Mouse (Mus musculus) adrenal gland, adult 2 months (tissue): ENCODE results near the gene Tcp10b. TPM values are rescaled to one million over a fixed set of nuclear protein-coding genes. Genes with fewer than 3 reads are reported as not detected.

Experiments used
- polyA plus RNA-seq: library from polyadenylated mRNA; depleted of rRNA; stranded (reverse); fragments of >200 nt; gene quantifications from 2 replicates; pipeline ENCODE4 v1.2.3, GENCODE M21; 2012; rRNA removed
- total RNA-seq, 2 experiments: library from RNA; stranded (reverse); gene quantifications; 2 replicates each; pipeline ENCODE4 v1.2.3; 2021

Tcp10b gene
- total and polyA plus RNA-seq, 3 experiments: 0.09 to 0.72 (median 0.24) TPM

Other genes starting within 250 kb of the Tcp10b start
- gene Mas1, start 193.0 kb upstream of the Tcp10b start, total RNA-seq: not detected
- gene Mas1, start 193.0 kb upstream of the Tcp10b start, polyA plus RNA-seq: not detected in 2 replicates
- gene Mrgprh, start 185.1 kb upstream of the Tcp10b start, total RNA-seq: under 1 TPM in 1 of 2 experiments, not detected in 1; 0.21 TPM
- gene Mrgprh, start 185.1 kb upstream of the Tcp10b start, polyA plus RNA-seq: 0.11 TPM in 1 of 2 replicates, not detected in the other
- gene Pnldc1, start 150.9 kb upstream of the Tcp10b start, total RNA-seq: 1 to 10 TPM; 4.6 TPM
- 1.5 and 2.8 TPM in 2 replicates for gene Pnldc1, start 150.9 kb upstream of the Tcp10b start, polyA plus RNA-seq
- 100 to 1,000 TPM; 208 to 230 TPM for gene Tcp1, start 145.4 kb upstream of the Tcp10b start, total RNA-seq
- gene Tcp1, start 145.4 kb upstream of the Tcp10b start, polyA plus RNA-seq: 27.8 and 34.9 TPM in 2 replicates
- 10 to 100 TPM; 59.6 to 81.3 TPM for gene Mrpl18, start 144.8 kb upstream of the Tcp10b start, total RNA-seq
- 24.1 and 26.7 TPM in 2 replicates for gene Mrpl18, start 144.8 kb upstream of the Tcp10b start, polyA plus RNA-seq
- 1 to 10 TPM; 2.4 to 6.4 TPM for gene Acat3, start 120.5 kb upstream of the Tcp10b start, total RNA-seq
- gene Acat3, start 120.5 kb upstream of the Tcp10b start, polyA plus RNA-seq: 0.15 and 0.33 TPM in 2 replicates
- 100 to 1,000 TPM; 108 to 139 TPM for gene Acat2, start 100.4 kb upstream of the Tcp10b start, total RNA-seq
- 19.4 and 20.3 TPM in 2 replicates for gene Acat2, start 100.4 kb upstream of the Tcp10b start, polyA plus RNA-seq
- gene Wtap, start 66.9 kb upstream of the Tcp10b start, total RNA-seq: 10 to 100 TPM; 54.5 to 60.2 TPM
- 12.2 and 12.8 TPM in 2 replicates for gene Wtap, start 66.9 kb upstream of the Tcp10b start, polyA plus RNA-seq
- gene Sod2, start 54.3 kb upstream of the Tcp10b start, total RNA-seq: 100 to 1,000 TPM; 464 to 485 TPM
- gene Sod2, start 54.3 kb upstream of the Tcp10b start, polyA plus RNA-seq: 1,090 and 1,205 TPM in 2 replicates
- 1 to 10 TPM in 1 of 2 experiments, under 1 TPM in 1; 0.26 to 1.2 TPM for gene Gpr31b, start 8.8 kb upstream of the Tcp10b start, total RNA-seq
- gene Gpr31b, start 8.8 kb upstream of the Tcp10b start, polyA plus RNA-seq: 0.51 and 1.2 TPM in 2 replicates
- gene Unc93a, start 70.7 kb downstream of the Tcp10b start, total RNA-seq: 1 to 10 TPM in 1 of 2 experiments, under 1 TPM in 1; 0.52 to 1.2 TPM
- gene Unc93a, start 70.7 kb downstream of the Tcp10b start, polyA plus RNA-seq: 0.06 and 0.07 TPM in 2 replicates
- gene Smok2a, start 160.1 kb downstream of the Tcp10b start, total RNA-seq: not detected
- gene Smok2a, start 160.1 kb downstream of the Tcp10b start, polyA plus RNA-seq: not detected in 2 replicates
- not detected for gene Smok2b, start 169.2 kb downstream of the Tcp10b start, total RNA-seq
- gene Smok2b, start 169.2 kb downstream of the Tcp10b start, polyA plus RNA-seq: not detected in 2 replicates